Mouse (Mus musculus) midbrain, embryonic 13.5 days (tissue): ENCODE data around the gene Agpat1. TPM values are rescaled to one million over a fixed set of nuclear protein-coding genes. Genes with fewer than 3 reads are reported as not detected.

Experiments
- ATAC-seq: fragments of 200-750 bp; cut with Nextera tagmentation; 2 replicates; pipeline ENCODE4 v1.8.0; 2017; ENCODE audit warnings: mild to moderate bottlenecking, moderate TSS enrichment, moderate library complexity
- H3K27ac ChIP-seq: fragments of 300-500 bp; sonication (generic); 2 replicates; pipeline ENCODE4 v1.5.1; 2015; ENCODE audit warnings: inconsistent platforms, mild to moderate bottlenecking, moderate library complexity
- H3K27me3 ChIP-seq: fragments of 300-500 bp; sonication (generic); 2 replicates; pipeline ENCODE4 v1.6.1; 2015; ENCODE audit warnings: mild to moderate bottlenecking, inconsistent platforms
- H3K36me3 ChIP-seq: fragments of 300-500 bp; sonication (generic); 2 replicates; pipeline ENCODE4 v1.6.1; 2015; ENCODE audit warnings: mild to moderate bottlenecking, inconsistent platforms
- H3K4me1 ChIP-seq: fragments of 300-500 bp; sonication (generic); replicated peaks from 2 replicates; pipeline ENCODE4 v1.6.1; 2015; ENCODE audit warnings: inconsistent platforms
- H3K4me2 ChIP-seq: fragments of 300-500 bp; sonication (generic); replicated peaks from 2 replicates; pipeline ENCODE4 v1.6.1; 2015; ENCODE audit warnings: moderate library complexity, mild to moderate bottlenecking, inconsistent platforms
- H3K4me3 ChIP-seq: fragments of 300-500 bp; sonication (generic); replicated peaks from 2 replicates; pipeline ENCODE4 v1.5.1; 2015; ENCODE audit warnings: mild to moderate bottlenecking, inconsistent platforms
- H3K9ac ChIP-seq: fragments of 300-500 bp; sonication (generic); replicated peaks from 2 replicates; pipeline ENCODE4 v1.6.1; 2015; ENCODE audit warnings: mild to moderate bottlenecking, inconsistent platforms
- H3K9me3 ChIP-seq: fragments of 300-500 bp; sonication (generic); 2 replicates; pipeline ENCODE4 v1.6.1; 2016; ENCODE audit warnings: mild to moderate bottlenecking, inconsistent platforms
- WGBS: fragments of 180-500 bp; shearing (Covaris S2); methylation state at CpG from one replicate; pipeline ENCODE4 v1.1.7; 2015; 5-methylcytosine and 5-hydroxymethylcytosine counted together
- polyA plus RNA-seq: library from polyadenylated mRNA; unstranded; fragments of >200 nt; fragmentation: Nextera tagmentation; extraction: Ambion mirVana; gene quantifications from 2 replicates; pipeline ENCODE4 v1.2.1, GENCODE M21; 2015

The Agpat1 gene
- polyA plus RNA-seq, 1 experiment from 2014 or later, result 100 TPM

- ATAC-seq, result no peak
- Histone ChIP-seq H3K36me3 (no peaks in the 10 kb centered on the region), H3K4me1 (peaks cover 45% of the 10 kb centered on the region), H3K4me2 (no peak overlapping the region), H3K27me3 (no peaks in the 10 kb centered on the region), H3K27ac (no peak overlapping the region), H3K9me3 (no peaks in the 10 kb centered on the region), H3K4me3 (no peak overlapping the region), H3K9ac (no peak overlapping the region)
- WGBS, result 95% methylated on average over 4 of the region's 4 CpGs
These were observed 39.3 kb downstream of the Agpat1 start for GRCm38 (mm10) chr17:34643379-34643778.

- no peaks in the 10 kb centered on the region for H3K36me3 ChIP-seq
- WGBS, result 84% methylated on average over 10 of the region's 10 CpGs
- H3K9ac ChIP-seq, result no peak overlapping the region
- H3K27ac ChIP-seq, result no peak overlapping the region
- H3K4me1 ChIP-seq, result peaks cover 48% of the 10 kb centered on the region
- no peaks in the 10 kb centered on the region for H3K27me3 ChIP-seq
- no peaks in the 10 kb centered on the region for H3K9me3 ChIP-seq
- no peak overlapping the region for H3K4me3 ChIP-seq
- ATAC-seq, result no peak
- no peak overlapping the region for H3K4me2 ChIP-seq
These were observed 39.9 kb downstream of the Agpat1 start for GRCm38 (mm10) chr17:34643944-34644343.

GRCm38 (mm10) chr17:34644608-34645007 is 40.5 kb downstream of the Agpat1 start, which contains the start of gene Fkbpl:
Gene Fkbpl, plus strand, starts transcription at chr17:34644764.
- Histone ChIP-seq H3K36me3 (peaks cover 6% of the 10 kb centered on the region), H3K9me3 (no peaks in the 10 kb centered on the region), H3K9ac (peak within 1 kb of the TSS; percentile 72), H3K4me2 (peak within 1 kb of the TSS; percentile 91), H3K27me3 (no peaks in the 10 kb centered on the region), H3K4me1 (peaks cover 47% of the 10 kb centered on the region), H3K4me3 (peak within 1 kb of the TSS; percentile 62), H3K27ac (peak within 1 kb of the TSS; percentile 65)
- ATAC-seq, result peak; percentile 67
- 1% methylated on average over 16 of the region's 16 CpGs for WGBS

GRCm38 (mm10) chr17:34645256-34645829 is 41.3 kb downstream of the Agpat1 start:
- peaks cover 43% of the 10 kb centered on the region for H3K4me1 ChIP-seq
- 50% methylated on average over 10 of the region's 10 CpGs for WGBS
- no peak for ATAC-seq
- peaks cover 14% of the 10 kb centered on the region for H3K36me3 ChIP-seq
- H3K27ac ChIP-seq, result peak overlapping the region; percentile 65; the same call in 1 of the 2 replicates
- peak overlapping the region; percentile 91 for H3K4me2 ChIP-seq
- no peaks in the 10 kb centered on the region for H3K9me3 ChIP-seq
- H3K4me3 ChIP-seq, result peak overlapping the region; percentile 62
- no peaks in the 10 kb centered on the region for H3K27me3 ChIP-seq
- peak overlapping the region; percentile 72 for H3K9ac ChIP-seq

- Histone ChIP-seq H3K9ac (0 out of 2 replicates have a peak overlapping the region, but pooled peaks have one; percentile 72), H3K36me3 (peaks cover 20% of the 10 kb centered on the region), H3K27ac (no peak overlapping the region), H3K4me1 (peaks cover 37% of the 10 kb centered on the region), H3K4me2 (peak overlapping the region; percentile 91), H3K4me3 (peak overlapping the region; percentile 97), H3K9me3 (no peaks in the 10 kb centered on the region), H3K27me3 (no peaks in the 10 kb centered on the region)
- 90% methylated on average over 30 of the region's 30 CpGs for WGBS
- no peak for ATAC-seq
These were observed 41.9 kb downstream of the Agpat1 start for GRCm38 (mm10) chr17:34645831-34646511.

- peak within 1 kb of the TSS; percentile 98 for H3K9ac ChIP-seq
- peaks cover 32% of the 10 kb centered on the region for H3K36me3 ChIP-seq
- no peaks in the 10 kb centered on the region for H3K27me3 ChIP-seq
- H3K4me2 ChIP-seq, result peak within 1 kb of the TSS; percentile 91
- H3K4me1 ChIP-seq, result peaks cover 31% of the 10 kb centered on the region
- peak within 1 kb of the TSS; percentile 97 for H3K4me3 ChIP-seq
- no peaks in the 10 kb centered on the region for H3K9me3 ChIP-seq
- H3K27ac ChIP-seq, result peak within 1 kb of the TSS; percentile 86
- ATAC-seq, result peak; percentile 96
- WGBS, result 1% methylated on average over 64 of the region's 66 CpGs
These were observed 43.1 kb downstream of the Agpat1 start, which contains the start of gene Atf6b for GRCm38 (mm10) chr17:34646906-34647787. Gene Atf6b, plus strand, starts transcription at chr17:34647146.

- peak overlapping the region; percentile 98 for H3K9ac ChIP-seq
- peak overlapping the region; percentile 97 for H3K4me3 ChIP-seq
- H3K4me1 ChIP-seq, result peaks cover 31% of the 10 kb centered on the region
- peaks cover 43% of the 10 kb centered on the region for H3K36me3 ChIP-seq
- no peak overlapping the region for H3K27ac ChIP-seq
- H3K9me3 ChIP-seq, result no peaks in the 10 kb centered on the region
- H3K27me3 ChIP-seq, result no peaks in the 10 kb centered on the region
- WGBS, result 86% methylated on average over 16 of the region's 16 CpGs
- peak overlapping the region; percentile 91 for H3K4me2 ChIP-seq
- ATAC-seq, result no peak
These were observed 44.3 kb downstream of the Agpat1 start for GRCm38 (mm10) chr17:34648141-34648890.

GRCm38 (mm10) chr17:34649106-34649864 is 45.2 kb downstream of the Agpat1 start:
- H3K4me1 ChIP-seq, result peaks cover 31% of the 10 kb centered on the region
- no peak overlapping the region for H3K9ac ChIP-seq
- ATAC-seq, result no peak
- WGBS, result 93% methylated on average over 18 of the region's 18 CpGs
- peaks cover 51% of the 10 kb centered on the region for H3K36me3 ChIP-seq
- H3K27me3 ChIP-seq, result no peaks in the 10 kb centered on the region
- H3K4me2 ChIP-seq, result no peak overlapping the region
- no peaks in the 10 kb centered on the region for H3K9me3 ChIP-seq
- H3K4me3 ChIP-seq, result no peak overlapping the region
- H3K27ac ChIP-seq, result no peak overlapping the region

GRCm38 (mm10) chr17:34650781-34651180 is 46.7 kb downstream of the Agpat1 start:
- WGBS, result 90% methylated on average over 14 of the region's 14 CpGs
- Histone ChIP-seq H3K27me3 (no peaks in the 10 kb centered on the region), H3K4me2 (no peak overlapping the region), H3K9ac (no peak overlapping the region), H3K4me3 (no peak overlapping the region), H3K4me1 (peaks cover 21% of the 10 kb centered on the region), H3K9me3 (no peaks in the 10 kb centered on the region), H3K36me3 (peaks cover 61% of the 10 kb centered on the region), H3K27ac (no peak overlapping the region)
- ATAC-seq, result no peak

- H3K4me1 ChIP-seq, result peaks cover 13% of the 10 kb centered on the region
- no peak overlapping the region for H3K27ac ChIP-seq
- H3K9ac ChIP-seq, result no peak overlapping the region
- no peaks in the 10 kb centered on the region for H3K27me3 ChIP-seq
- 43% methylated on average over 19 of the region's 19 CpGs for WGBS
- ATAC-seq, result no peak
- H3K36me3 ChIP-seq, result peaks cover 61% of the 10 kb centered on the region
- no peak overlapping the region for H3K4me2 ChIP-seq
- no peaks in the 10 kb centered on the region for H3K9me3 ChIP-seq
- H3K4me3 ChIP-seq, result no peak overlapping the region
These were observed 47.6 kb downstream of the Agpat1 start for GRCm38 (mm10) chr17:34651507-34652221.
